Mouse (Mus musculus): ENCODE results near the gene Svop. TPM values are rescaled to one million over a fixed set of nuclear protein-coding genes. Genes with fewer than 3 reads are reported as not detected.

Gene Svop
- polyA plus RNA-seq, 1 experiment from 2014 or later: 26.7 TPM

DNA sequence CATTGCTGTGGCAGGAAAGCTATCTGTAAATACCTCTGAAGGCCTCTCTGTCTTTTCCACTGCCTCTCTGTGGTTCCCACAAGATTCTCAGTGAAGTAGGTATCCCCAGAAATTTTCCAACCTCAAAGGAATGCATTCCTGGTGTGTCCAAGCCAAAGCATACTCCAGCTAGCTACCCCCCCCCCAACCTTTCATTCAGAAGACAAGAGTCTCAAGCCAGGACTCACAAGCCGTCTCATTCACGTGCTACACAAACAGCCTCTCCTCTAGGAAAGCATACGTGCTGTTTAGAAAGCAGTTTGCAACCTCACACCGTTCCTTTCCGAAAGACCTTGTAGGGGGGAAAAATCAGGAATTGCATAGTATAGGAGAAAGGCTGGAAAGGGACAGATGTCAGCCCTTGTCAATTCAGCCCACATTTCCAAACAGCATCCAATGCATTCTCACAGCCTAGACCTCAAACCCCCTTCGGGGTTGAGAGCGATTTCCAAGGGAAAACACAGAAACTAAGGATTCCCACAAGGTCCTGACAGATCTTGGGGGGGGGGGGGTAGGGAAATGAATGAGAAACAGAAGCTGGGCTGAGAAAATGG, 853 bp downstream of the Svop start:
- ATAC-seq (ENCODE audit: low FRiP score) (no peak), DNase-seq (ENCODE audit: low spot score) (no peak)
- peak overlapping the region; percentile 56 for H3K4me2 ChIP-seq (replicated peaks; ENCODE audit: low read depth, low read length)
- no peaks in the 10 kb centered on the region for H3K9me3 ChIP-seq (ENCODE audit: control insufficient read depth, low read length)
- H3K27ac ChIP-seq (ENCODE audit: low read depth, low read length): peak overlapping the region; percentile 75; the same call in 1 of the 2 replicates
- H3K36me3 ChIP-seq (ENCODE audit: control insufficient read depth, insufficient read depth, low read length): no peaks in the 10 kb centered on the region
- no peaks in the 10 kb centered on the region; the same call in 1 of the 2 replicates for H3K27me3 ChIP-seq (ENCODE audit: control insufficient read depth, insufficient read depth, low read length)
- 14% methylated on average over 7 of the region's 7 CpGs for WGBS
- peak overlapping the region; percentile 52 for H3K4me3 ChIP-seq (ENCODE audit: low read depth, low read length)
- peaks cover 2% of the 10 kb centered on the region; the same call in 1 of the 2 replicates for H3K4me1 ChIP-seq (replicated peaks; ENCODE audit: control insufficient read depth, insufficient read depth, low read length)
- H3K9ac ChIP-seq (ENCODE audit: low read depth, low read length): peak overlapping the region; percentile 76

DNA sequence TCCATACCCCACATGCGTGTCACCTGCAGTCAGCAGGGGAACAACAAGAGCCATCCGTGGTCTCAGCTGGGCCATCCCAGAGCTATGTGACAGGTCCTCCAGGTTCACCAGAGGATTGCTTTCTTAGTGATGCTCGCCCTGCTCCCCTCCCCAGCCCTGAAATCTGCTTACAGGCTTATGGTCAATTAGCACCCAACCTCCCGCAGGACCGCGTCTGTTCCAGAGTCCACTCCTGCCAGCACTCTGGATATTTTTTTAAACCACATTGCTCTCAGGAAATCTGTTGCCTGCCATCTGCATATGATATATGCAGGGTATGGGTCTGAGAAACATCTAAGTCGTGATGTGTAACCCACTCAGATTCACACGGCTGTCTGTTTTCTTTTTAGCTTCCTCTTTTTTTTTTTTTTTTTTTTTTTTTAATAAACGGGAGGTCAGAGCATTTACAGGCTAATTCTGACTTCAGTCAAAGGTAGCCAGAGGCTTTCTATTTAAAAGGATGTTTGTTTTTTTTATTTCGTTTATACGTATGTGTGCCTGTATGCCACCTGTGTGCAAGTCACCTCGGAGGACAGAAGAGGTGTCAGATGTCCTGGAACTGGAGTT, 3.4 kb downstream of the Svop start:
- Histone ChIP-seq H3K9me3 (ENCODE audit: control insufficient read depth, low read length) (no peaks in the 10 kb centered on the region), H3K4me1 (replicated peaks; ENCODE audit: control insufficient read depth, insufficient read depth, low read length) (peaks cover 2% of the 10 kb centered on the region; the same call in 1 of the 2 replicates), H3K4me3 (ENCODE audit: low read depth, low read length) (no peak overlapping the region), H3K4me2 (replicated peaks; ENCODE audit: low read depth, low read length) (no peak overlapping the region), H3K27me3 (ENCODE audit: control insufficient read depth, insufficient read depth, low read length) (no peaks in the 10 kb centered on the region; the same call in 1 of the 2 replicates), H3K9ac (ENCODE audit: low read depth, low read length) (no peak overlapping the region), H3K36me3 (ENCODE audit: control insufficient read depth, insufficient read depth, low read length) (no peaks in the 10 kb centered on the region), H3K27ac (ENCODE audit: low read depth, low read length) (no peak overlapping the region)
- DNase-seq (ENCODE audit: low spot score) (no peak), ATAC-seq (ENCODE audit: low FRiP score) (no peak)
- 79% methylated on average over 12 of the region's 12 CpGs for WGBS

DNA sequence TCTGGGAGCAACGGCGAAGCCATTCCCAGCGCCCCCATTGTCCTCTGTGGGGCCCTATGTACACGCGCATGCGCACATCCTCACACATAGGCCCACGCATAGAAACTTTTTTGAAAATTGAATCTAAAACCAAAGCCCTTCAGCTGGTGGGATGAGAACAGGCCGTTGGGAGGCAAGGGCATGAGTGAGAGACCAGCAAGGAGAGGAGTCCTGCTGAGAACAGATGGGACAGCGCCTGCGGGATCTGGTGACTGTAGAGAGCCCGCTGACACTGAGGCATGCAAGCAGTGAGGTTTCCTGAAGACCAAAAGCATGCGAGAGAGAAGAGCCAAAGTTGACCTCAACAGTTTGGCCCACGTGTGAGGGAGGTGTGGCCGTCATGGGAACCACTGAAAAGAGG, 5.9 kb downstream of the Svop start:
- no peak for DNase-seq (ENCODE audit: low spot score)

DNA sequence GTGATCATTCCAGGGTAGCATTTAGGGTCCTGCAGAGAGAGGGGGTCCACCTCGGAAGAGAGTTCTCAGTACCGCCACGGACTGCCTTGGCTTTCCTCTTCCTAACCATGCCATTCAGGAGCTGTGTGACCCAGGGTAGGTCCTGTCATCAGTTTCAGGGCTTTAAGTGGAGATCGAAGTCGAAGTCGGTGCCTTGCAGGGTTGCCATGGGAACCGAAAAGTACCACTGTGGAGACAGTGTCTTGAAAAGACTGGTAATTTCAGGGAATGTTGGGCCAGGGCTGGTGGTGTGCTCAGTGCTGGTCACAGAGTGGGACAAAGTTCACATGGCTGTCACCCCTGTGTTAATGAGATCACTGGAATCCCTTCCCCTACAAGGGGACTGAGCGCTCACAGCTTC, 14.4 kb downstream of the Svop start:
- Histone ChIP-seq H3K36me3 (ENCODE audit: control insufficient read depth, insufficient read depth, low read length) (no peaks in the 10 kb centered on the region), H3K9ac (ENCODE audit: low read depth, low read length) (no peak overlapping the region), H3K4me1 (replicated peaks; ENCODE audit: control insufficient read depth, insufficient read depth, low read length) (0 out of 2 replicates have a peak, but pooled peaks cover 3% of the 10 kb centered on the region), H3K4me3 (ENCODE audit: low read depth, low read length) (no peak overlapping the region), H3K9me3 (ENCODE audit: control insufficient read depth, low read length) (no peaks in the 10 kb centered on the region), H3K4me2 (replicated peaks; ENCODE audit: low read depth, low read length) (no peak overlapping the region), H3K27me3 (ENCODE audit: control insufficient read depth, insufficient read depth, low read length) (no peaks in the 10 kb centered on the region), H3K27ac (ENCODE audit: low read depth, low read length) (no peak overlapping the region)
- WGBS: 50% methylated on average over 8 of the region's 8 CpGs
- ATAC-seq (ENCODE audit: low FRiP score): no peak
- no peak for DNase-seq (ENCODE audit: low spot score)

More for the DNA sequence above, 5.9 kb downstream of the Svop start:
- H3K9me3 ChIP-seq (ENCODE audit: control insufficient read depth, low read length): no peaks in the 10 kb centered on the region
- H3K9ac ChIP-seq (ENCODE audit: low read depth, low read length): no peak overlapping the region
- 74% methylated on average over 14 of the region's 14 CpGs for WGBS
- no peaks in the 10 kb centered on the region for H3K36me3 ChIP-seq (ENCODE audit: control insufficient read depth, insufficient read depth, low read length)
- H3K27ac ChIP-seq (ENCODE audit: low read depth, low read length): no peak overlapping the region
- no peaks in the 10 kb centered on the region for H3K27me3 ChIP-seq (ENCODE audit: control insufficient read depth, insufficient read depth, low read length)
- H3K4me1 ChIP-seq (replicated peaks; ENCODE audit: control insufficient read depth, insufficient read depth, low read length): no peaks in the 10 kb centered on the region
- H3K4me2 ChIP-seq (replicated peaks; ENCODE audit: low read depth, low read length): no peak overlapping the region
- ATAC-seq (ENCODE audit: low FRiP score): no peak
- no peak overlapping the region for H3K4me3 ChIP-seq (ENCODE audit: low read depth, low read length)

DNA sequence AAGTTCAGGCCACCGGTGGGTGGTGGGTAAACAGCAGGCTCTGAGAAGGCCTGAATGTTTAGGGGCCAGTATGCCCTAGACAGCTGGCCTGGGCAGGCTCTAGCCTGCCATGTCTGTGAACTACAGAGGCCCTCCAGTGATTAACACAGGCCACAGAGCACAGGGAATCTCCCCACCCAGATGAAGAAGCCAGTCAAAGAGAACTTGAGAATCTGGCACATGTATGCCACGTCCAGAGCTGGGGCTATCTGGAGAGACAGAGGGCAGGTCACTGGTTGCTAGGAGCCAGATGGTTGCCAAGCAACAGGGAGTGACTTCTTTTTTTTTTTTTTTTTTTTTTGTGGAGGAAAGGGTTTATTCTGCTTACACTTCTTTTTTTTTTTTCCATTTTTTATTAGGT, 19.1 kb downstream of the Svop start:
- 40% methylated on average over 2 of the region's 2 CpGs for WGBS
- Histone ChIP-seq H3K4me1 (replicated peaks; ENCODE audit: control insufficient read depth, insufficient read depth, low read length) (0 out of 2 replicates have a peak, but pooled peaks cover 3% of the 10 kb centered on the region), H3K4me3 (ENCODE audit: low read depth, low read length) (no peak overlapping the region), H3K9ac (ENCODE audit: low read depth, low read length) (no peak overlapping the region), H3K36me3 (ENCODE audit: control insufficient read depth, insufficient read depth, low read length) (no peaks in the 10 kb centered on the region), H3K9me3 (ENCODE audit: control insufficient read depth, low read length) (no peaks in the 10 kb centered on the region), H3K27ac (ENCODE audit: low read depth, low read length) (peak overlapping the region; percentile 42; the same call in 1 of the 2 replicates), H3K27me3 (ENCODE audit: control insufficient read depth, insufficient read depth, low read length) (no peaks in the 10 kb centered on the region), H3K4me2 (replicated peaks; ENCODE audit: low read depth, low read length) (no peak overlapping the region)
- ATAC-seq (ENCODE audit: low FRiP score) (no peak; the same call in 1 of the 2 replicates), DNase-seq (ENCODE audit: low spot score) (peak; percentile 67)

DNA sequence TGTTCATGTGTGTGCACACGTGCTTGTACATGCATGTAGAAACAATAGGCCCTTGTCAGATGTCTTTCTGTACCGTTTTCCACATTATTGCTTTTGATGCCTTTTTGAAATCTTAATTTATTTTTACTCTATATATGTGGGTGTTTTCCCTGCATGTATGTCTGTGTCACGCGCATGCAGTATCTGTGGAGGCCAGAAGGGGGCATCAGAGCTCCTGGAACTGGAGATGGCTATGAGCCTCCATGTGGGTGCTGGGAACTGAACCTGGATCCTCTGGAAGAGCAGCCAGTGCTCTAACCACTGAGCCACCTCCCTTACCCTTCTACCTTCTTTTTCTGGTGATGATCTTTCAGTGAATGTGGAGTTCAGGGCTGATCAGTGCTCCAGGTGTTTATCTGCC, 20.5 kb downstream of the Svop start:
- no peak overlapping the region for H3K27ac ChIP-seq (ENCODE audit: low read depth, low read length)
- H3K36me3 ChIP-seq (ENCODE audit: control insufficient read depth, insufficient read depth, low read length): no peaks in the 10 kb centered on the region
- 93% methylated on average over 4 of the region's 4 CpGs for WGBS
- DNase-seq (ENCODE audit: low spot score) (no peak), ATAC-seq (ENCODE audit: low FRiP score) (no peak)
- H3K9ac ChIP-seq (ENCODE audit: low read depth, low read length): no peak overlapping the region
- 0 out of 2 replicates have a peak, but pooled peaks cover 3% of the 10 kb centered on the region for H3K4me1 ChIP-seq (replicated peaks; ENCODE audit: control insufficient read depth, insufficient read depth, low read length)
- H3K4me2 ChIP-seq (replicated peaks; ENCODE audit: low read depth, low read length): no peak overlapping the region
- H3K27me3 ChIP-seq (ENCODE audit: control insufficient read depth, insufficient read depth, low read length): no peaks in the 10 kb centered on the region
- H3K4me3 ChIP-seq (ENCODE audit: low read depth, low read length): no peak overlapping the region
- no peaks in the 10 kb centered on the region for H3K9me3 ChIP-seq (ENCODE audit: control insufficient read depth, low read length)

DNA sequence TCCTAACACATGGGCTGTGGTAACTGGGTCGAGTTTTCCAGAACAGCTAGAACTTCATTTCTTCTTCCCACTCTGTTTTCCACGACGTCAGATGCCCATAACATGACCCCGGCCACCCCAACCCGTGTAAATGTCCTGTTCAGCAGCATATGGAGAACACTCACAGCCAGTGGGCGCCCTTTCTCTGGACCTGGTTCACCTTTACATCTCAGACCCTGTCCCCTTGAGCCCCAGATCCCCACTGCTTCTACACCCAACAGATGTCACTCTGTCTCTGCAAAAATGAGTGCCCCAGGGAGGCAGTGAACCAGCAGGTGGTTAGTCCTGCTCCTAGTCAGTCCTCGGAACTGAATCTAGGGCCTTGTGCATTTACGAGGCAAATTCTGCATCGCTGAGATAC, 23.4 kb downstream of the Svop start:
- no peaks in the 10 kb centered on the region for H3K27me3 ChIP-seq (ENCODE audit: control insufficient read depth, insufficient read depth, low read length)
- no peak overlapping the region for H3K4me2 ChIP-seq (replicated peaks; ENCODE audit: low read depth, low read length)
- no peak for ATAC-seq (ENCODE audit: low FRiP score)
- no peak overlapping the region for H3K27ac ChIP-seq (ENCODE audit: low read depth, low read length)
- H3K36me3 ChIP-seq (ENCODE audit: control insufficient read depth, insufficient read depth, low read length): no peaks in the 10 kb centered on the region
- H3K9me3 ChIP-seq (ENCODE audit: control insufficient read depth, low read length): no peaks in the 10 kb centered on the region
- 0 out of 2 replicates have a peak, but pooled peaks cover 3% of the 10 kb centered on the region for H3K4me1 ChIP-seq (replicated peaks; ENCODE audit: control insufficient read depth, insufficient read depth, low read length)
- 73% methylated on average over 9 of the region's 9 CpGs for WGBS
- no peak overlapping the region for H3K4me3 ChIP-seq (ENCODE audit: low read depth, low read length)
- DNase-seq (ENCODE audit: low spot score): no peak
- H3K9ac ChIP-seq (ENCODE audit: low read depth, low read length): no peak overlapping the region

DNA sequence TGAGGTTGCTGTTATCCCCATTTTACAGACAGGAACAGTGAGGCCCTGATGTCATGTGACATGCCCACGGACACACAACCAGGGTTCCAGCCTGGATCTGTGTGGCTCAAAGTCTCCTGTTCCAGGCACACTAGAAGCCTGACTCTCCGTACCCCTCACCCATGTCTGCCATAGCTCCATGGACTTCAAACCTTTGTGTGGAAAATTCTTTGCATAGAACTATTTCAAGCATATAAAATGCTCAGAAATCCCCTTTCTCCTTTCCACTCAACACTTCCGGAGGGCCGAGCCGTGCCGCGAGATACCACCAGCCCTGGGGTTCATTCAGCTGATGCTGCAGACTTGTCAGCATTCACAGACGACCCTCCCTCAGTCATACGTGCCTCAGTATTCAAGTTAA, 23.8 kb downstream of the Svop start:
- Histone ChIP-seq H3K36me3 (ENCODE audit: control insufficient read depth, insufficient read depth, low read length) (no peaks in the 10 kb centered on the region), H3K4me2 (replicated peaks; ENCODE audit: low read depth, low read length) (no peak overlapping the region), H3K9me3 (ENCODE audit: control insufficient read depth, low read length) (no peaks in the 10 kb centered on the region), H3K27me3 (ENCODE audit: control insufficient read depth, insufficient read depth, low read length) (no peaks in the 10 kb centered on the region), H3K27ac (ENCODE audit: low read depth, low read length) (no peak overlapping the region), H3K9ac (ENCODE audit: low read depth, low read length) (no peak overlapping the region), H3K4me3 (ENCODE audit: low read depth, low read length) (no peak overlapping the region), H3K4me1 (replicated peaks; ENCODE audit: control insufficient read depth, insufficient read depth, low read length) (0 out of 2 replicates have a peak, but pooled peaks cover 3% of the 10 kb centered on the region)
- WGBS: 79% methylated on average over 9 of the region's 9 CpGs
- DNase-seq (ENCODE audit: low spot score) (no peak), ATAC-seq (ENCODE audit: low FRiP score) (no peak)

DNA sequence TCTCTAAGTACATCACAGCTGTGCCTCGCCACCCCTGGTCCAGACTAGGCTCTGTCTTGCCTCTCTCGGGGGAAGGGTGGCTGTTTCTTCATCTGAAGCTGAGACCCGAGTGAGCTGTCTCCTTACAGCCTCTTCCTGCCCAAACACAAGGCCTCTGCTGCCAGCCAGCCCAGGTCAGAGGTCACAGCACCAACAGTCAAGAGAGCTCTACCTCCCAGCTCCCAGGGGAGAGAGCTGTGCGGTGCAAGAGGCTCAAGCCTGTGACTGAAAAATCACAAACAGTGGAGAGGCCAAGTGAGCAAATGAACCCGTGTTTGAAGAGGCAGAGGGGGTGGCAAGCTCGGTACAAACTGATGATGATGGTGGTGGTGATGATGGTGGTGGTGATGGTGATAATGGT, 24.8 kb downstream of the Svop start:
- Histone ChIP-seq H3K27ac (ENCODE audit: low read depth, low read length) (no peak overlapping the region), H3K9me3 (ENCODE audit: control insufficient read depth, low read length) (no peaks in the 10 kb centered on the region), H3K4me1 (replicated peaks; ENCODE audit: control insufficient read depth, insufficient read depth, low read length) (no peaks in the 10 kb centered on the region), H3K27me3 (ENCODE audit: control insufficient read depth, insufficient read depth, low read length) (no peaks in the 10 kb centered on the region), H3K4me3 (ENCODE audit: low read depth, low read length) (no peak overlapping the region), H3K36me3 (ENCODE audit: control insufficient read depth, insufficient read depth, low read length) (no peaks in the 10 kb centered on the region), H3K9ac (ENCODE audit: low read depth, low read length) (no peak overlapping the region), H3K4me2 (replicated peaks; ENCODE audit: low read depth, low read length) (no peak overlapping the region)
- 46% methylated on average over 6 of the region's 6 CpGs for WGBS
- DNase-seq (ENCODE audit: low spot score) (no peak), ATAC-seq (ENCODE audit: low FRiP score) (no peak)
